Mouse (Mus musculus) thymus, adult 2 months (tissue): ENCODE data around the gene Cplx3.

ENCODE experiments used
- CTCF ChIP-seq: fragments of 200-500 bp; IDR thresholded peaks from 2 replicates; pipeline ENCODE4 v1.5.1; 2012; ENCODE audit warnings: mild to moderate bottlenecking, control low read depth, low read length, moderate library complexity, borderline replicate concordance; ENCODE audit not compliant: control insufficient read depth, poor library complexity, insufficient read depth; ENCODE audit errors: extremely low read depth
- POLR2A ChIP-seq: fragments of 200-500 bp; IDR thresholded peaks from 2 replicates; pipeline ENCODE4 v1.6.1; 2012; ENCODE audit warnings: mild to moderate bottlenecking, low read length, control low read depth, moderate library complexity; ENCODE audit not compliant: control insufficient read depth, poor library complexity, insufficient read depth; ENCODE audit errors: extremely low read depth

GRCm38 (mm10) chr9:57650130-57650785 lies 44.2 kb upstream of the Cplx3 start:
- no peak for TF ChIP-seq POLR2A
- TF ChIP-seq CTCF = no peak
